Mouse (Mus musculus): ENCODE data around the gene Ggta1.

The Ggta1 gene

GRCm38 (mm10) chr2:35493566-35493965 is 30.5 kb upstream of the Ggta1 start:
- in situ Hi-C loops (cut with MboI, MseI) = no loop called here

- in situ Hi-C loops (cut with MboI, MseI) = no loop called here
These were observed 28.1 kb upstream of the Ggta1 start for GRCm38 (mm10) chr2:35491151-35491550.

GRCm38 (mm10) chr2:35490458-35491111 is 27.6 kb upstream of the Ggta1 start:
- in situ Hi-C loops (cut with MboI, MseI) = no loop called here

- in situ Hi-C loops (cut with MboI, MseI) = no loop called here
These were observed 24.7 kb upstream of the Ggta1 start for GRCm38 (mm10) chr2:35487700-35488099.

GRCm38 (mm10) chr2:35486981-35487655 is 24.1 kb upstream of the Ggta1 start:
- in situ Hi-C loops (cut with MboI, MseI) = no loop called here

- in situ Hi-C loops (cut with MboI, MseI) = no loop called here
These were observed 21.1 kb upstream of the Ggta1 start for GRCm38 (mm10) chr2:35484102-35484501.

- in situ Hi-C loops (cut with MboI, MseI) = no loop called here
These were observed 20.4 kb upstream of the Ggta1 start for GRCm38 (mm10) chr2:35483402-35483801.

- in situ Hi-C loops (cut with MboI, MseI) = no loop called here
These were observed 18.4 kb upstream of the Ggta1 start for GRCm38 (mm10) chr2:35481322-35481990.

- in situ Hi-C loops (cut with MboI, MseI) = no loop called here
These were observed 17.0 kb upstream of the Ggta1 start for GRCm38 (mm10) chr2:35480073-35480472.

GRCm38 (mm10) chr2:35478812-35479122 is 15.7 kb upstream of the Ggta1 start:
- in situ Hi-C loops (cut with MboI, MseI) = no loop called here

GRCm38 (mm10) chr2:35477999-35478811 is 15.2 kb upstream of the Ggta1 start:
- in situ Hi-C loops (cut with MboI, MseI) = no loop called here

GRCm38 (mm10) chr2:35477321-35477720 is 14.3 kb upstream of the Ggta1 start:
- in situ Hi-C loops (cut with MboI, MseI) = no loop called here

- in situ Hi-C loops (cut with MboI, MseI) = no loop called here
These were observed 11.9 kb upstream of the Ggta1 start for GRCm38 (mm10) chr2:35474916-35475315.

GRCm38 (mm10) chr2:35469266-35469665 is 6.2 kb upstream of the Ggta1 start:
- in situ Hi-C loops (cut with MboI, MseI) = no loop called here

GRCm38 (mm10) chr2:35468276-35468675 is 5.2 kb upstream of the Ggta1 start:
- in situ Hi-C loops (cut with MboI, MseI) = no loop called here

GRCm38 (mm10) chr2:35467855-35468254 is 4.8 kb upstream of the Ggta1 start:
- in situ Hi-C loops (cut with MboI, MseI) = no loop called here

- in situ Hi-C loops (cut with MboI, MseI) = no loop called here
These were observed 2.6 kb upstream of the Ggta1 start for GRCm38 (mm10) chr2:35465677-35466076.

- in situ Hi-C loops (cut with MboI, MseI) = loop anchor here (5.0 kb wide), 1 partner anchor 33 kb away; no protein-coding TSS in a partner anchor
These were observed 1.5 kb upstream of the Ggta1 start for GRCm38 (mm10) chr2:35464548-35464947.

- in situ Hi-C loops (cut with MboI, MseI) = loop anchor here (5.0 kb wide), 1 partner anchor 33 kb away; no protein-coding TSS in a partner anchor
These were observed 1.1 kb upstream of the Ggta1 start for GRCm38 (mm10) chr2:35464089-35464534.

- in situ Hi-C loops (cut with MboI, MseI) = loop anchor here (5.0 kb wide), 1 partner anchor 34 kb away; no protein-coding TSS in a partner anchor
These were observed 499 bp upstream of the Ggta1 start for GRCm38 (mm10) chr2:35463372-35464088.
